Mouse (Mus musculus) ovary, adult 10 weeks (tissue): Measurements from ENCODE around the gene Dscam. TPM values are rescaled to one million over a fixed set of nuclear protein-coding genes. Genes with fewer than 3 reads are reported as not detected.

Source experiments
- polyA plus RNA-seq: library from polyadenylated mRNA; stranded (reverse); fragments of 350-450 nt; fragmentation: Illumina TruSeq; extraction: RNeasy Lipid Tissue Mini Kit (QIAGEN cat#74804); gene quantifications from one replicate; pipeline ENCODE4 v1.2.3, GENCODE M21; 2014

Gene Dscam
- not detected for polyA plus RNA-seq

GRCm38 (mm10) chr16:97170513-97171081 lies at the start of gene Dscam:
Gene Dscam, minus strand, starts transcription at chr16:97170752.

Other genes with a start within 250 kb of the Dscam start
- 20.3 TPM for gene Bace2, start 186.0 kb upstream of the Dscam start, polyA plus RNA-seq